Mouse (Mus musculus) heart, postnatal 10 days (tissue): Measurements from ENCODE around the gene Gch1. TPM values are rescaled to one million over a fixed set of nuclear protein-coding genes. Genes with fewer than 3 reads are reported as not detected.

Experiments
- DNase-seq, 2 experiments: peaks; one replicate each; pipeline ENCODE4 v3.0.0; 2021
- intact Hi-C: fragments of 180-260 bp; cut with DNase I; formaldehyde crosslinking; loops from one replicate; pipeline ENCODE4 v1.15.1; 2025
- total RNA-seq, 2 experiments: library from RNA; stranded (reverse); gene quantifications; 2 replicates each; pipeline ENCODE4 v1.2.3; 2021

The Gch1 gene
- 1 to 10 TPM; 7.2 to 7.8 TPM for total RNA-seq

DNA sequence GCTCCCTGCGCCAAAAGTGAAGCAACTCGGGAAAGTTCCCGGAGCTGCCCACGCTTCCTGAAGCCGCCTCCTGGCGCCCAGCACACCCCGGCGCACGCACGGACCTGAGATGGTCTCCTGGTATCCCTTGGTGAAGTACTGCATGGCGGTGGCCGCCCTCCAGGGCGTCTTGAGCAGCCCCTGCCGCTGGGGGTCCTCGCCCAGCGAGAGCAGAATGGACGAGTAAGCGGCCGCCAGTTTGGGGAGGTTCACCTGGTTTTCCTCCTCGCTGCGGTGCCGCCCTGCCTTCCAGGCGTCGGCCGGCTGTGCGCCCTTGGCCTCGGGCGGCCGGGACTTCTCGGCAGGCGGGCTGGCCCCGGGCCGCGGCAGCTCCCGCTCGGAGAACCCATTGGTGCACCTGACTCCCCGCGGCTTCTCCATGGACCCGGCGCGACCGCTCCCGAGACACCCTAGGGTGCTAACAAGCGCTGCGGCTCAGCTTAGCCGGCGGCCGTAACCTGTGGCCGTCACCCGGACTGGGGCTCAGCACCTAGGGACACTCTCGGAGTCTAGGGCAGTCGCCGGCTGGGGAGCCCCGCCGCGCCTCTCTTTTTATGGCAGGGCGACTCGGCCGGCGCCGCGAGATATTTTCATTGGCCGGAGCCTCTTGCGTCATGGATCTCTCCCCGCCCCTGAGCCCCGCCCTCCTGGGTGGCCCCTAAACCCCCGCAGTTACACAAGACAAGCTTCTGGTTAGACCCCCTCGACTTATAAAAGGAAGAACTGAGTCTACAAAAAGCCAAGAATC is at the start of gene Gch1:
Gene Gch1 (minus strand): TSS at position 566 of the 787 bp plus-strand sequence.
- DNase-seq, result peak; percentile 88 to 89
- intact Hi-C loops, result loop anchor here (2.0 to 5.0 kb wide), 3 partner anchors 20 to 307 kb away; partner anchors contain the start of gene Samd4

DNA sequence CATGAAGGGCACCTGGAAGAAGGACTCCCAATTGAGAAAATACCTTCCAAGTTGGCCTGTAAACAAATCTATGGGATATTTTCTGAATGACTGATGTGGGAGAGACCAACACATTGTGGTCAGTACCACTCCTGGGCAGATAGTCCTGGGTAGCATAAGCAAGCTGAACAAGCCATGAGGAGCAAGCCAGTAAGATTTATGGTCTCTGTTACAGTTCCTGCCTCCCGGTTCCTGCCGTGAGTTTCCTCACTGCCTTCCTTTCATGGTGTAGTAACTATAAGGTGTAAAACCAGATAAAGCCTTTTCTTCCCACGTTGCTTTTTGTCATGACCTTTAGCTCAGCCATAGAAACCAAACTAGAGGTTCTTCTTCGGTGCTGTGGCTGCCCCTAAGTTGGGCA is 48.1 kb upstream of the Gch1 start:
- no peak for DNase-seq
- intact Hi-C loops, result loop anchor here (5.0 kb wide), 1 partner anchor 35 kb away; no protein-coding TSS in a partner anchor

DNA sequence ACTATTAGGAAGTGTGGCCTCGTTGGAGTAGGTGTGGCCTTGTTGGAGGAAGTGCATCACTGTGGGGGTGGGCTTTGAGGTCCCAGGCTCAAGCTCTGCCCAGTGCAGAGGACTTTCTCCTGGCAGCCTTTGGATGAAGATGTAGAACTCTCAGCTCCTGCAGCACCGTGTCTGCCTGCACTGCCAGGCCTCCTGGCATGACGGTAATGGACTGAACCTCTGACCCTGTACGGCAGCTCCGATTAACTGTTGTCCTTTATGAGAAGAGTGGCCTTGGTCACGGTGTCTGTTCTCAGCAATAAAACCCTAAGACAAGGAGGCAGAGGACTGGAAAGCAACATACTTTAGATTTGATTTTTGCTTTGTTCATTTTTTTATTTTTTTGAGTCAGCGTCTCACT is 47.3 kb upstream of the Gch1 start:
- no peak for DNase-seq
- intact Hi-C loops, result loop anchor here (5.0 kb wide), 1 partner anchor 34 kb away; no protein-coding TSS in a partner anchor

DNA sequence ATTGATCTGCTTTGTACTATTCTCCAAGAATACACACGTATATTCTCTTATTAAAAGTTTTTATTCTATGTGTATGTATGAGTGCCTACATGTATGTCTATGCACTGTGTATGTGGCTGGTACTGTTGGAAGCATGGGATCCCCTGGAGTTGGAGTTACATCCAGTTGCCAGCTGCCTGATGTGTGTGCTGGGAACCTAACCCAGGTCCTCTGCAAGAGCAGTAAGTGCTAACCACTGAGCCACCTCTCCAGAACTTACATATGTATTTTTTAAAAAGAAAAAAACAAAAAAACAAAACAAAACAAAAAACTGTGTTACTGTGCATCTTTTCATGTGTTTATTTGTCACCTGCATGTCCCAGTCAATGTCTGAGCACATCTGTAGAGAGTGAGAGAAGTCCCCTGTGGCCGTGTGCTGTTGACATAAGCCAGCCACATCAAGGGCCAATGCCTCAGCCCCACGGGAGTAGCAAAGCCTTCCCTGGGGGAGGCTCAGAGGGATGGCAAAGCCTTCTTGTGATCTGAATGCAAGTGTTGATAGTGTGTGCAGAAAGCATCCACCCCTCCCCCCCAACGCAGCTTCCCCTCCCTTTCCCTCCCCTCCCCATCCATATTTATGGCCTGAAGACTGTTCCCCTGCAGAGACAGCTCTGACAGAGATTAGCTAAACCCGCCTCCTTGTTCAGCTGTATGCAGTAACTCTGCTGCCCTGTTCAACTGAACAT is 45.5 kb upstream of the Gch1 start:
- intact Hi-C loops, result loop anchor here (5.0 kb wide), 1 partner anchor 32 kb away; no protein-coding TSS in a partner anchor
- DNase-seq, result no peak

DNA sequence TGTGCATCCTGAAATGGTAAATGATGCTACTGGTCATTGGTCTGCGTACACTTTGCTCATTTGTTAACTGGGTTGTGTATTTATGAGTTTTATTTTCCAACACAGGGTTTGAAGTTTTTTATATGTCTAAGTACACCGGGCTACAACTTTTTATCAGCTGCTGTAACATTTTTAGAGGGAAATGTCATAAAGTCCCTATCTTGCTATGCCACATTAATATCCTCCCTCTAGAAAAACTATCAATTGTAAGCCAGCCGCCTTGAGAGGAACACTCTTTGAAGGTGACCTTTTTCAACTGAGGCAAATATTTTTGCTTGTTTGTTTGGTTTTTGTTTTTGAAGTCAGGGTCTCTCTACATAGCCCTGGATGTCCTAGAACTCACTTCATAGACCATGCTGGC is 44.8 kb upstream of the Gch1 start:
- DNase-seq, result no peak
- intact Hi-C loops, result no loop called here

DNA sequence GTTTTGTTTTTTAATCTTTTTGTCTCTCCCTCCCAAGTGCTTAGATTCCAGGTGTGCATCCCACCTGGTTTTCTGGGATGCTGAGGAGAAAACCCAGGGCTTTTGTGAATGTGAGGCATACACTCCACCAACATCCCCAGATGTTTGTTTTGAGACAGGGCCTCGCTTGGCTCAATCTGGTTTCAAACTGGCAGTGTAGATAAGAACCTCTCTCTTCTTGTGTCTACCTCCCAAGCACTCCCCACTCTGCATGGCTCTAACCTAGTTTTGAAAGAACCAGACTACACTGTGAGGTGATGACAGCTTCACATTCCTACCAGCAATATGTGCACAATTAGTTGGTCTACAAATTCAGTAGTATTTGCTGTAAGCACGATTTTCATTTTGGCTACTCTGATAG is 44.4 kb upstream of the Gch1 start:
- intact Hi-C loops, result no loop called here
- DNase-seq, result no peak

DNA sequence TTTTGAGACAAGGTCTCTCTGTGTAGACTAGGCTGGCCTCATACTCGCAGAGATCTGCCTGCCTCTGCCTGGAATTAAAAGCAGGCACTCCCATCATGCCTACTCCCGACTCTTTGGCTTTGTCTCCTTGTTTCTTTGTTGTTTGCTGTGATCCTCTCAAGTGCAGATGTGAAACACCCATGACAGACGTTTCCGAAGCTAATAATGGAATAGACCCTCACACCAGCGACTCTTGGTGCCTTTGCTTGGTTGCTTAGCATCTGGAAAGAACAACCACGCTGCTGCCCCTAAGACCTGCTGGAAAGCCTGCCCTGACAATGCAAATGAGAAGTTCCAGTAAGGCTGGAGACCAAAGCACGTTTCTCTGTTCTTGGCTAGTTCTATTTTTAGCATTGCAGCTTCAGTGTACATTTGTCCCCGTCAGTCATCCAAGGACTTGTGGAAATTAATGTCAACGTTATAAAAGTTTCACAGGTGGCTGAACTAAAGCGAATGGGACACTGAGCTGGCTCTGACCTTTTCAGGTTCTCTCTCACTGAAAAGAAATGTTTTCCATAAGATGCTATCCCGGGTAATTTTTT is 40.7 kb upstream of the Gch1 start:
- intact Hi-C loops, result no loop called here
- DNase-seq, result peak in 1 of 2 experiments; percentile 7

DNA sequence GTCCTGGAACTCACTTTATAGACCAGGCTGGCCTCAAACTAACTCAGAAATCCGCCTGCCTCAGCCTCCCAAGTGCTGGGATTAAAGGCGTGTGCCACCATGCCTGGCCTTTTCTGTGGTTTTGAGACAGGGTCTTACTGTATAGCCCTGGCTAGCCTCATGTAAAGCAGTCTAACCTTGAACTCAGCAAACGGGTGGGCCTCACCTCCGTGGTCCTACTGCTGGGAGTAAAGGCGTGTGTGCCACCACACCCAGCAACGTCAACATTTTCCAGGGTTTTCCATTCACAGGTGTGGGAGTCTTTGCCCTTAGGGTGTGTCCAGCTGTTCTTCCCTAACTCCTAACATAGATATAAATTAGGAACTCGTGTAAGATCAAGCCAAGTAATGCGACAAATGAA is 36.7 kb upstream of the Gch1 start:
- DNase-seq, result no peak
- intact Hi-C loops, result no loop called here

DNA sequence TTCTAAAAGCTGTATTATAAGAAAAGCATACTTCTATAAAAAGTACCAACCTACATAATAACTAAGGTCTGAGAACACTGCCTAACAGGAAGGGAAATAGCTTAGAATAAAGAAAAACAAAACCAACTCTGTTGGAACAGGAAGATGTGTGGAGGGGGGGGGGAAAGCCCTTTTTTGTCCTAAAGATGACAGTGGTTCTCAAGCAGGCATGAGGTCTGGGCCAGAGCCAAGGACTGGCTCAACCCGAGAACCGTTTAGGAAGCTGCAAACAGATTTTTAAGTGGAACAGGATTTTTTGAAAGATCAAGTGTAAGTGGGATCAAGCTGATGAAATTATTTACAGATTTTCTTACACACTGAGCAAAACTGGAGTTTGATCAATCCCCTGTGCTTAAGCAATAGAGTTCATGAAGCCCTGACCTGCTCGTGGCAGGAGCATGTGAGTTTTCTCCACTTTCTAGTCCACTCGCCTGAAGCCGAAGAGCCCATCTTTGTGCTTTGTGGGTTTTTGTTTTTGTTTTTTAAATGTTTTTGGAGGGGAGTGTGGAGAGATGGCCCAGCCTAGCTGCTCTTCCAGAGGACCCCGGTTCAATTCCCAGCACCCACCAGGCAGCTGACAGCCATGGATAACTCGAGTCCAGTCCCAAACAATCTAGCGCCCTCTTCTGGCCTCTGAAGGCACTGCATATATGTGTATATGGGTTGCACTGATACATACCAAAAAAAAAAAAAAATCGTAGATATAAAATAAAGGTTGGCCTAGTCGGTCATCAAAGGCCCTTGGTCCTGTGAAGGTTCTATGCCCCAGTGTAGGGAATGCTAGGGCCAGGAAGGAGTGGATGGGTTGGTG is 35.5 kb upstream of the Gch1 start:
- no peak for DNase-seq
- intact Hi-C loops, result no loop called here

DNA sequence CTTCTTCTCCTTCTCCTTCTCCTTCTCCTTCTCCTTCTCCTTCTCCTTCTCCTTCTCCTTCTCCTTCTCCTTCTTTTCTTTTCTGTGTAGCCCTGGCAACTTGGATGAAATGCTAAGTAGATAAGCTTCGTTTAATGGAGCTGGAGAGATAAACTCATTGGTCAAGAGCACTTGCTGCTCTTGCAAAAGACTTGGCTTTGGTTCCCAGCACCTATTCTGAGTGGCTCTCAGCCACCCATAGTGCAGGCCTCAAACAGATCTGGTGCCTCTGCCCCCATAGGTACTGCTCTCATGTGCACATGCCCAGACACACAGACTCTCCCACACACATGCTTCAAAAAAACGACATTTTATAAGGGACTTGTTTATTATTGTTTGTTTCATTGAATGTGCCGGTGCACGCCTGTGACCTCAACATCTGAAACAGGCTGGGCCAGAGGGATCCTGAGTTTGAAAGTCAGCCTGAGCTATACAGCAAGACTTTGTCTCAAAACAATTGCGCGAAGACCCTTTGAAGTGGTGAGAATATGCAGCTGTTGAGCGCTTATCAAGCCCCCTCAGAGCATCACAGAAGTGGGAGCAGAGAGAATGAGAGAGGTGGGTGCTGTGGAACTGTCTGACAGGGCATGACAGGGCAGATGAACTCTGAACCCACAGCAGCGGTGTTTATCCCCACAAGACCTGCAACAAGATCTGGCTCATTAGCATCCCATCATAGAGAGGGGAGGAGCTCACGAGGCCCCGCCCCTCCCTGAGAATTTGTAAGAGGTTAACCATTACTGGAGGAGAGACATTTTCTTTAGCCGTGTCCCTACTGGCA is 33.6 kb upstream of the Gch1 start:
- DNase-seq, result no peak
- intact Hi-C loops, result no loop called here

DNA sequence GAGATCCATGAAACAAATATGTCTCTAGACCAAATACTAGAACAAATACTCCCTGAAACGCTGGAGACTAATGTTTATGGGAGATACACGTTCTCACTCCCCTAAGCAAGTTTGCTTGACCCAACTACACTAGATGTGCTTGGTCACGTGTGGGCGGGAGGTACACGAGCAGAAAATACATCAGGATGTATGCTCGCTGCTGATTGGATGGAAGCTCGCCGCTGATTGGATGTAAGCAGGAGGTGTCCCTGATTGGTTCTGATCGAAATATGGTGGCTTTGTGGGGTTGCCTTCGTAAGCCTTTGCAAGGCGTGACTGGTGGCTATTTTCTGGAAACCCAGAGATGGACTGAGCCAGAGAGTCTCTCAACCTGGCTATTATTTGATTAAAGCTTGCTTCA is 32.4 kb upstream of the Gch1 start:
- no peak for DNase-seq
- intact Hi-C loops, result no loop called here

DNA sequence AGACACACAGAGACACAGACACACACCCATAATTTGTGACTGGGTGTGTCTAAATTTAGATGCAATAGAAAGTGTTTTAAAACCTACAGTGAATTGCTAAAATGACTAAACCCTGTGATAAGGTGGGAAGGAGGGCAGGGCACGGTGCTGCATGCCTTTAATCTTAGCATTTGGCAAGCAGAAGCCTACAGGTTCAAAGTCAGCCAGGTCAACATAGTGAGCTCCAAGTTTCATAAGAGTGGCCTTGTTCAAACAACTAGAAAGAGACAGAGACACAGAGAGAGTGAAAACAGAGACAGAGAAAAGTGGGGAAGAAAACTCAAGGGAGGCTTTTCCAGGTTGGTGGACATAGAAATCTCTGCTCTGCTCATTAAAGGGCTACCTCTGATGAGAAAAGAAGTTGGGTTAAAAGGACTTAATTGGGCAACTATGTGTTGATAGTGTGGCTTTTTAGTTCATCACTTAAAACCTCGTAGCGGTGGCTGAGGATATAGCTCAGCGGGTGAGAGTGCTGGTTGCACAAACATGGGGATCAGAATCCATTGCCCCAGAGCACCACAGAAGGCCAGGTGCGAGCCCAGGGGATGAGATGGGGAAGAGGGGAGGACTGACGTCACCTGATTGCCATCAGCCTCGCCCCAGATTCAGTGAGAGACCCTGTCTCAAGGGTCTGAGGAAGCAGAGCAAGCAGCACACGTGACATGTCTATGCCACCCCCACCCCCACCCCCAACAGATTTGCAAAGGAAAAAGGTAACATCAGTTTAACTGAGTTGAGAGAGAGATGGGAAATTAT is 31.2 kb upstream of the Gch1 start:
- intact Hi-C loops, result no loop called here
- no peak for DNase-seq

DNA sequence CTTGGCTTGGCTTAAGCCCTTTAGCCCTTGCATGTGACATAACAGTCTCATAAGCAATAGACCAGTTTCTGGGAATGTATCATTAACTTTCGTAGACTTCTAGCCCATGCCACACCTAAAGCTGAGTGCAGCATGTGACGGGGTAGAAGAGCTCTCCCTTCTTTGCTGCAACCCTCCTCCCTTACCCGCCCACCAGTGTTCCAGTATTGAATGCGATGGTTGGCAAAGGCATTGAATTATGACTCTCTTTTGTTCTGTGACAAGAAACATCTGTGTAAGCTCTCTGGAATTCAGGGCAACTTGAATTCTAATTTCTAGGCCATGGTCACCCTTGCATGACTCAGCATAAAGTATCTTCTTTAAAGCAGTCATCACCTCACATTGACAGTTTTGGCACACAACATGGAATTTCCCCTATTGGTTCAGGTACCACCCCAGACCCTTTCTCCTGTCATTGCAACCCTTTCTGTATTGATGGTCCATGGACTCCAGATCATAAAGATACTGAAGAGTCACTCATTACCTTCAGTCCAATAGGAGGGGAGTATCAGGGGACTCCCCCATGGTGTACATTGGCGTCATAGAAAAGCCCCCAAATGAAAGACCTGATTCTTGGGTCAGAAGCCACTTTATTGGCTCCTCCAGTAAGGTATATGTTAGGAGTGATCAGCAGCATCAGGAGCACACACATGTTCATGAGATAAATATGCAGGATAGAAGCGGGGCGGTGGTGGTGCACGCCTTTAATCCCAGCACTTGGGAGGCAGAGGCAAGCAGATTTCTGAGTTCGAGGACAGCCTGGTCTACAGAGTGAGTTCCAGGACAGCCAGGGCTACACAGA is 29.8 kb upstream of the Gch1 start:
- intact Hi-C loops, result no loop called here
- DNase-seq, result no peak

DNA sequence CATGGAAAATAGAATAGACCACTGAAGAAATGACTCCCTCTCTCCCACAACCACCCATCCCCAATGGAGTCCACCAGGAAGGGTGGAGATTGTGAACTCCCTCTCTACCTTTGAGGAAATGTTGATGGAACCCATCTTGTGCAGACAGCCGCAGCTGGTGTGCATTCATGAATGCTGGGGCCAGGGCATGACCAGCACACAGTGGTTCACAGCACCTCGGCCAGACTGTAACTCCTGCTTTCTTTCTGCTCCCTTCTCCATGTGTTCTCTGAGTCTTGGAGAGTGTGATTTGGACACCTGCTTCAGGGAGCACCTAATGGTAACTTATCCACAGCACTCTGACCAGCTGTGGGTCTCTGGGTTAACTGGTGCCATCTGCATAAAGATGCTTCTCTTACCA is 27.3 kb upstream of the Gch1 start:
- DNase-seq, result no peak
- intact Hi-C loops, result no loop called here

DNA sequence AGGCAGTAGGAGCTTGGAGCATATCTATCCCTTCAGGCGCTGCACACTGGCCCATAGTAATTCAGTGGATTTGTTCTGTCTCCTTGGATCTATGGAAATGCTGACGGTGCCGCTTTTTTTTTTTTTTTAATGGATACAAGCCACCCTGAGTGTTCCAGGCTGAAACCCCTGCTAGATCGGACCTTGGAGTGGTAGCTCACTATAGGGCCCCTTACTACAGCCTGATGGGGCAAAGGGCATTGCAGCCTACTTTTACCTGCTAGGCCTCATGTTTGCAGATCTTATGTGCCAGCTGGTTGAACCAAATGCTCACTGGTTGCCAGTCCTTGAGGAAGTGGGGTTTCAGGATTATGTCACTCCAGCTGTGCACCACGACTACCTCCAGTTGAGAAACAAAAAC is 25.2 kb upstream of the Gch1 start:
- intact Hi-C loops, result no loop called here
- DNase-seq, result no peak

DNA sequence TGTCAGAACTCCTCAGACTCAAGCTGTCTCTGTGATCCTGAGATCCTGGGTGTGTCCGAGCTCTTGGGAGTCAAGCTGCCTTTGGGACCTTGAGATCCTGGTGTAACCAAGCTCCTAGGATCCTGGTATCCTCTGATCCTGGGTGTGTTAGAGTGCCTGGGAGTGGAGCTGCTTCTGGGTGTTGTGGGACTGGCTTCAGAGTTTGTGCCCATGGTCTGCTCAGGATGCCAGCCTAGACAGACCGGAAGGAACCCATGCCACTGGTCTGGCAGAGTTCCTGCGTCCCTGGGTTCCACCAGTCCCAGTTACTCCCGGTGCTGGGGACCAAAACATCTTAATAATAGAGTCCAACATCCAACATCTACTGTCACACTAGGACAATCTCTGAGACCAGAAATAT is 24.1 kb upstream of the Gch1 start:
- intact Hi-C loops, result no loop called here
- DNase-seq, result no peak

DNA sequence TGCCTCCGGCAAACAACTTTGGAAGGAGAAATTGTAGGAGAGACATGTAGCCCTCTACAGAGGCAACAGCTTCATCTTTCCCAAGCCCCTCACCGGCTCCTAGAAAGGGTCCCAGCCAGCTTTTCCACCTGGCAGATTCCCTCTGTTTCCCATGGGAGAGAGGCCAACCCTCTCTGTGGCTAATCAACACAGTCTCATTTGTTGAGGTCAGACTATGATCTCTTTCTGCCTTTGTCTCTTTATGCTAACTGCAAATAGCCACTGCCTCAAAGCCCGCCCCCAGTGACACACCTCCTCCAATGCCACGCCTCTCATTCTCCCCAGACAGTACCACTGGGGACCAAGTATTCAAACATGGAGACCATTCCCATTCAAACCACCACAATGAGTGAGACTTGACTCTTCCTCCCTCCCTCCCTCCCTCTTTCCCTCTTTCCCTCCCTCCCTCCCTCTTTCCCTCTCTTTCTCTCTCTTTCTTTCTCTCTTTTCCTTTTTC is 20.5 kb upstream of the Gch1 start:
- DNase-seq, result no peak
- intact Hi-C loops, result no loop called here
